Mouse (Mus musculus) liver, embryonic 14.5 days (tissue): ENCODE results near the gene Ostf1. TPM values are rescaled to one million over a fixed set of nuclear protein-coding genes. Genes with fewer than 3 reads are reported as not detected.

Experiments used
- ATAC-seq: fragments of 200-750 bp; cut with Nextera tagmentation; 2 replicates; pipeline ENCODE4 v1.8.0; 2017; ENCODE audit warnings: moderate number of reproducible peaks, mild to moderate bottlenecking, moderate library complexity; ENCODE audit not compliant: insufficient read depth
- DNase-seq, 3 experiments: peaks; one replicate each; pipeline ENCODE4 v3.0.0-alpha.2; 2012 to 2013; ENCODE audit warnings: low read depth in 3 of 3, low spot score in 3 of 3
- H3K27ac ChIP-seq: fragments of 300-500 bp; sonication (generic); 2 replicates; pipeline ENCODE4 v1.5.1; 2014; ENCODE audit warnings: moderate library complexity, mild to moderate bottlenecking, control low read depth, inconsistent platforms
- H3K27me3 ChIP-seq: fragments of 300-500 bp; sonication (generic); 2 replicates; pipeline ENCODE4 v1.6.1; 2014; ENCODE audit warnings: mild to moderate bottlenecking, low read length, moderate library complexity; ENCODE audit not compliant: control insufficient read depth, insufficient read depth
- H3K36me3 ChIP-seq: fragments of 300-500 bp; sonication (generic); replicated peaks from 2 replicates; pipeline ENCODE4 v1.6.1; 2014; ENCODE audit warnings: low read depth; ENCODE audit not compliant: control insufficient read depth, insufficient read depth
- H3K4me1 ChIP-seq, 2 experiments: fragments of 200-500 bp in 1 of 2; fragments of 300-500 bp in 1 of 2; sonication (generic) in 1 of 2; replicated peaks; 2 replicates each; pipeline ENCODE4 v1.6.1; 2012 to 2014; ENCODE audit warnings: antibody characterized with exemption in 1 of 2, inconsistent platforms in 1 of 2, low read length in 1 of 2; ENCODE audit not compliant: control insufficient read depth in 2 of 2, insufficient read depth in 2 of 2
- H3K4me2 ChIP-seq: fragments of 300-500 bp; sonication (generic); 2 replicates; pipeline ENCODE4 v1.6.1; 2014; ENCODE audit warnings: low read depth, mild to moderate bottlenecking, control low read depth, moderate library complexity
- H3K4me3 ChIP-seq, 2 experiments: fragments of 200-500 bp in 1 of 2; fragments of 300-500 bp in 1 of 2; sonication (generic) in 1 of 2; 2 replicates each; pipeline ENCODE4 v1.5.1; 2012 to 2014; ENCODE audit warnings: low read depth in 2 of 2, low read length in 2 of 2, mild to moderate bottlenecking in 2 of 2, control low read depth in 1 of 2, inconsistent platforms in 1 of 2, moderate library complexity in 1 of 2; ENCODE audit not compliant: insufficient read depth in 1 of 2
- H3K9ac ChIP-seq: fragments of 300-500 bp; sonication (generic); replicated peaks from 2 replicates; pipeline ENCODE4 v1.6.1; 2014; ENCODE audit warnings: mild to moderate bottlenecking, control low read depth, moderate library complexity
- H3K9me3 ChIP-seq: fragments of 300-500 bp; sonication (generic); 2 replicates; pipeline ENCODE4 v1.6.1; 2016; ENCODE audit warnings: low read length, mixed read lengths; ENCODE audit not compliant: control insufficient read depth
- CTCF ChIP-seq: IDR thresholded peaks from 2 replicates; pipeline ENCODE4 v1.5.1; 2016; ENCODE audit warnings: antibody characterized with exemption, low read depth, control low read depth
- EP300 ChIP-seq: IDR thresholded peaks from 2 replicates; pipeline ENCODE4 v1.6.1; 2016; ENCODE audit warnings: antibody characterized with exemption, low read depth
- WGBS: fragments of 180-500 bp; shearing (Covaris S2); extraction: QIAGEN DNeasy Blood & Tissue Kit; methylation state at CpG from one replicate; pipeline ENCODE4 v1.1.7; 2014; ENCODE audit not compliant: insufficient replicate concordance; 5-methylcytosine and 5-hydroxymethylcytosine counted together
- polyA plus RNA-seq, 2 experiments: library from polyadenylated mRNA; depleted of rRNA in 1 of 2; stranded (reverse) in 1 of 2; unstranded in 1 of 2; fragments of >200 nt; fragmentation: Nextera tagmentation in 1 of 2; extraction: Ambion mirVana in 1 of 2; gene quantifications; 2 replicates each; pipeline versions ENCODE4 v1.2.1 to v1.2.3; 2012 to 2014

The Ostf1 gene
- polyA plus RNA-seq, 2 experiments: 29.8 to 56.9 TPM

GRCm38 (mm10) chr19:18619060-18619459, 12.6 kb downstream of the Ostf1 start:
- TF ChIP-seq CTCF: no peak
- TF ChIP-seq EP300: no peak
- WGBS: 59% methylated on average over 5 of the region's 5 CpGs

DNA sequence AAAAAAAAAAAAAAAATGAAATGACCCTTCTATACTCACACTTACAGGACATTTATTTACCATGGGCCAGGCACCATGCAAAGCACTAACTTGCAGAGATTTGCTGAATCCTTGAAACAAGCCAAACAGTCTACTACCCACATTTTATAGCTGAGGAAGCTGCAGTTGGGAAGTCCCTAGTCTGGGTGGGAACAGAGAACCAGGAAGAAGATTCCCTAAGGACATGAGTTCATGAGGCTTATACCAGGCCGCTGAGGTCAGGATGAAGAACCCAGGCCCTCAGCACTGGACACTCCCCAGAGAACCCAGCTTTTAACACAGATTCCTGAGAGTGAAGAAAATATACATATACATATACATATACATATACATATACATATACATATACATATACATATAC, 14.1 kb downstream of the Ostf1 start:
- Histone ChIP-seq H3K36me3 (no peaks in the 10 kb centered on the region), H3K4me1 (peaks cover 0 to 8% of the 10 kb centered on the region in 2 experiments; a peak in 2 of 4 replicates), H3K4me3 (no peak overlapping the region), H3K4me2 (no peak overlapping the region), H3K27ac (no peak overlapping the region), H3K27me3 (no peaks in the 10 kb centered on the region), H3K9ac (no peak overlapping the region), H3K9me3 (no peaks in the 10 kb centered on the region)
- DNase-seq (no peak), ATAC-seq (no peak)
- TF ChIP-seq CTCF (no peak), EP300 (no peak)
- 81% methylated on average over 1 of the region's 1 CpGs for WGBS

More at GRCm38 (mm10) chr19:18619060-18619459, 12.6 kb downstream of the Ostf1 start:
- no peak for DNase-seq
- Histone ChIP-seq H3K36me3 (no peaks in the 10 kb centered on the region), H3K9me3 (no peaks in the 10 kb centered on the region), H3K4me3 (no peak overlapping the region), H3K9ac (no peak overlapping the region), H3K27ac (no peak overlapping the region), H3K4me2 (no peak overlapping the region), H3K4me1 (peaks cover 0 to 8% of the 10 kb centered on the region in 2 experiments; a peak in 2 of 4 replicates), H3K27me3 (no peaks in the 10 kb centered on the region)
- ATAC-seq: no peak

GRCm38 (mm10) chr19:18615680-18616240, 15.9 kb downstream of the Ostf1 start:
- peaks cover 0 to 8% of the 10 kb centered on the region in 2 experiments; a peak in 2 of 4 replicates for H3K4me1 ChIP-seq
- H3K36me3 ChIP-seq: no peaks in the 10 kb centered on the region
- no peak overlapping the region for H3K4me3 ChIP-seq
- H3K27me3 ChIP-seq: no peaks in the 10 kb centered on the region
- TF ChIP-seq CTCF (no peak), EP300 (no peak)
- no peak overlapping the region for H3K9ac ChIP-seq
- H3K4me2 ChIP-seq: no peak overlapping the region
- H3K9me3 ChIP-seq: no peaks in the 10 kb centered on the region
- no peak overlapping the region for H3K27ac ChIP-seq
- 48% methylated on average over 9 of the region's 9 CpGs for WGBS
- DNase-seq (no peak), ATAC-seq (no peak)

- ATAC-seq: no peak
- H3K4me3 ChIP-seq: no peak overlapping the region
- H3K4me1 ChIP-seq: peaks cover 0 to 6% of the 10 kb centered on the region in 2 experiments; a peak in 1 of 4 replicates
- TF ChIP-seq EP300 (no peak), CTCF (no peak)
- H3K4me2 ChIP-seq: no peak overlapping the region
- WGBS: 63% methylated on average over 7 of the region's 7 CpGs
- no peaks in the 10 kb centered on the region for H3K36me3 ChIP-seq
- no peaks in the 10 kb centered on the region for H3K9me3 ChIP-seq
- DNase-seq: no peak
- H3K27ac ChIP-seq: no peak overlapping the region
- H3K9ac ChIP-seq: no peak overlapping the region
- H3K27me3 ChIP-seq: no peaks in the 10 kb centered on the region
Measured at GRCm38 (mm10) chr19:18614337-18614736, 17.3 kb downstream of the Ostf1 start.

- Histone ChIP-seq H3K9ac (no peak overlapping the region), H3K36me3 (no peaks in the 10 kb centered on the region), H3K4me3 (no peak overlapping the region), H3K4me1 (peaks cover 0 to 5% of the 10 kb centered on the region in 2 experiments; a peak in 2 of 4 replicates), H3K27me3 (no peaks in the 10 kb centered on the region), H3K27ac (no peak overlapping the region), H3K4me2 (no peak overlapping the region), H3K9me3 (no peaks in the 10 kb centered on the region)
- TF ChIP-seq EP300 (no peak), CTCF (no peak)
- no peak for ATAC-seq
- no peak for DNase-seq
- WGBS: 39% methylated on average over 6 of the region's 6 CpGs
Measured at GRCm38 (mm10) chr19:18608975-18609374, 22.6 kb downstream of the Ostf1 start.
